Mouse (Mus musculus) heart, adult 8-10 months (tissue): ENCODE measurements at regions not wholly inside any gene's neighbourhood (a gene's known extent, or its start where the extent isn't known, plus 50 kb on each side); places are given as distances from the start of the nearest gene placed in this dataset.

ENCODE experiments used
- DNase-seq: peaks from one replicate; pipeline ENCODE4 v3.0.0; 2022; ENCODE audit warnings: low spot score

DNA sequence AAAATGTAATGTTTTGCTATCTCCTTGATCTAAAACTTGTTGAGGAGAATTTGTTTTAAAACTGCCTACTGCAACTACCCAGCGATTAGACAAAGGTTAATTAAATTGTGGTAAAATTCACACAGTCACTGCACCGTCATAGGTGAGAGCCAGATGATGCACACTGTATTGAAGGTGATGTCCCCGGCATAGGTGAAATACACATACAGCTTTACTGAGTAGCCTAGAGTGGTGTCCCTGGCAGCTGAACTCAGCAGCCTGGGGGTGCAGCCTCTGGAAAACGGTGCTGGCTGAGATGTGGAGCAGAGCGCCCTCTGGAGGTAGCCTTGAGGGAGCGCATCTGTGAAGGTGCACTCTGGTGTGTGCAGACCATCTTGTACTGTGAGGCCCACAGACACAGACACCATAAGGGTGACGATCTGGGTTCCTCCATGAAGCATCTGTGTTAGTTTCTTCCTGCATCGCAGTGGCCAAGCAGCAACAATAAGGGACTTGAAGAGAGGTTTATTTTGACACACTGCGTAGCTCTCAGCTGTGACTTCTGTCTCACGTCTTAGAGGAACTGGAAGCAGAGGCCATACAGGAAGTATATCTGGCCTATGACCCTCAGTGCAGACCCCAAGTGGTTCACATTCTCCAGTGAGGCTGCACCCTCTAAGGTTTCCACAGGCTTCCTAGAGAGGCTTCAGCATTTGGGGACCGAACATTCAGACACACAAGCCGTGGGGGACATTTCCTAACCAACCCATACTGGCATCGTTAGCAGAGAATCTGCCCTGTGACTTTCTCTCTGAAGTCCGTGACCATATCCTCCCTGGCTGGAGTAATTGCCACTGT is 68.6 kb upstream of the 1700021F07Rik start:
- no peak for DNase-seq

GRCm38 (mm10) chr2:173454741-173455140 is 67.6 kb upstream of the 1700021F07Rik start:
- no peak for DNase-seq

GRCm38 (mm10) chr2:173455216-173455615 is 67.2 kb upstream of the 1700021F07Rik start:
- DNase-seq = no peak

GRCm38 (mm10) chr2:173456083-173456482 is 66.3 kb upstream of the 1700021F07Rik start:
- DNase-seq = no peak

- no peak for DNase-seq
Measured at GRCm38 (mm10) chr2:173456924-173457623, 65.3 kb upstream of the 1700021F07Rik start.

- no peak for DNase-seq
Measured at GRCm38 (mm10) chr2:173457624-173458320, 64.6 kb upstream of the 1700021F07Rik start.

- no peak for DNase-seq
Measured at GRCm38 (mm10) chr2:173458861-173459260, 63.5 kb upstream of the 1700021F07Rik start.

- no peak for DNase-seq
Measured at GRCm38 (mm10) chr2:173463313-173463712, 59.1 kb upstream of the 1700021F07Rik start.

- DNase-seq = no peak
Measured at GRCm38 (mm10) chr2:173464562-173464961, 57.8 kb upstream of the 1700021F07Rik start.

DNA sequence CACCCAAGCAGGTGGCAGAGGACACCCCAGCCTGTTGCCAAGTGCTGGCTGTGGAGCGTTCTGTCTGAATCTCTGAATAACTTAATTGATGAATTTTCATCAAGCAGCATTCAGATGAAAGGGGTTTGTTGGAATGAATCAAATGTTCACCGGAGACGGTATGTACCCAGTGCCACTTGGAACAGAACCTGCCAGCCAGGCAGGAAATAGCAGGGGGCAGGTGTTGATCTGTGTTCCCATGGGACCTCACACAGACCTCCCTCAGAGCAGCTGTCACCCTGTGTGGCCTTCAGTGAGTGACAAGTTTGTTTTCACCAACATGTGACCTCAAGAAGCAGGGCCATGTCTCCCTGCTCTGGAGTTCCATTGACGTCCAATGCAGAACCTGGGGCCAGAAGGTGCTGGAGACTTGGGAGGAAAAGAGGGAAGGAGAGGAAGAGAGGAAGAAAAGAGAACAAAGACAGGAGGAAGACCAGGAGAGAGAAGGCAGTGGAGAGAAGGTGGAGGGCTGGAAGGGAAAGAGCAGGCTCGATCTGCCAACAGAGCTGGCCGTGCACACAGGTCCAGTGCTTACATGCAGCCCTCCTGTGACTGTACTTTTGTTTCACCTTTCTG is 57.3 kb upstream of the 1700021F07Rik start:
- no peak for DNase-seq

DNA sequence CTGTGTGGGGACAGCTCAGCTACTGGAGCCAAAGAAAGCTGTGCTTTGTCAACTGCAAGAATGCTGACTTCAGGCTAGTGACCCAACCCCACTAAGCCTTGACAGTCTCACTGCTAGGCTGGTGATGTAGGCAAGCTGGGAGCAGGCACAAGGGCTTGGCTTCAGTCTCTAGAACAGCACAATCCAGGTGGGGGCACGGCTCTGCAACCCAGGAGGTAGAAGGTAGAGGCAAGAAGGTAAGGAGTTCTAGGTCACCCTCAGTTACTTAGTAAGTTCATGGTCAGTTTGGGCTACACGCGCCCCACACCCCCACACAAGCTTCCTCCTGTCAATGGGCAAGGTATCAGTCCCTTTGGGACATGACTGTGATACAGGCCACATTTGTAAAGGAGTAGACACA is 54.2 kb upstream of the 1700021F07Rik start:
- no peak for DNase-seq

- DNase-seq = no peak
Measured at GRCm38 (mm10) chr2:173469756-173470155, 52.6 kb upstream of the 1700021F07Rik start.
